Mouse (Mus musculus): ENCODE data around the gene Trim3.

DNA sequence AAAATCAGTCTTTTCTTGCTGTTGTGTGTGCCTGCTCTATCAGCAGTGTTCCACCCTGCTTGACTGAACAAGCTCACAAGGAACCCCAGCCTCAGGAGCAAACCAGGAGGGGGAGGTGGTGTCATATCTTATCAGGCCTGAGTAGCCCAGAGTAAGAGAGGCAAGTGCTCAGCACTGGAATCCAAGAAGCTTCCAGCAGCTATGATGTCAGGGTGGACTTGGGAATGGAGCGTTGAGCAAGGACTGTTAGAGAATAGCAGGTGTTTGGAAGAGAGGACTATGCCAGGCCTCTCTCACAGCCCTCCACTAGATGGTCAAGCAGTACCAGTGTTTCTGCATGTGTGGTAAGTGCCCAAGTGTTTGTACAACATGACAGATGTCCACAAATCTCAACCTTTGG lies 17.7 kb downstream of the Trim3 start:
- TF ChIP-seq CTCF (IDR thresholded peaks at IDR 0.05), result no peak
- no peak for TF ChIP-seq POLR2A (IDR thresholded peaks at IDR 0.05; ENCODE audit: insufficient read depth, low read depth, low read length)

All from heart, adult 2 months (tissue).